In genomic region chr10:44987615-44988014, GRCm38 (mm10) we compare ENCODE assay signal across 23 mouse cellular contexts.
DNase-seq lines count a peak whose midpoint lies in the region; ATAC-seq and TF ChIP-seq lines count a peak whose summit lies in the region.
"Had no signal": no experiment of that assay in that cellular context is flagged by ENCODE, and none has a peak within 500 bp of the region (broad histone marks: within the 10 kb centered on the region; RNA-seq: fewer than 3 reads in every experiment).

No protein-coding gene starts in this region.

- no peaks in the 10 kb centered on the region for H3K27me3 ChIP-seq in lung, embryonic 14.5 days (ENCODE audit: insufficient read depth, low read length)
- no peaks in the 10 kb centered on the region for H3K27me3 ChIP-seq in limb, embryonic 12.5 days
- no peaks in the 10 kb centered on the region for H3K27me3 ChIP-seq in intestine, embryonic 16.5 days (replicated peaks; ENCODE audit: control insufficient read depth, insufficient read depth, low read length)
- no peaks in the 10 kb centered on the region for H3K27me3 ChIP-seq in midbrain, embryonic 10.5 days (ENCODE audit: low read depth, poor library complexity, severe bottlenecking)
- H3K27me3 ChIP-seq: embryonic facial prominence, embryonic 12.5 days; forebrain, embryonic 12.5 days; hindbrain, embryonic 12.5 days; hindbrain, embryonic 15.5 days had no signal

- H3K4me1 ChIP-seq in lung, embryonic 14.5 days (ENCODE audit: insufficient read depth) = no peaks in the 10 kb centered on the region
- peaks cover 14% of the 10 kb centered on the region for H3K4me1 ChIP-seq in limb, embryonic 12.5 days (replicated peaks)
- H3K4me1 ChIP-seq in intestine, embryonic 16.5 days (ENCODE audit: control insufficient read depth, insufficient read depth, low read length) = no peaks in the 10 kb centered on the region
- H3K4me1 ChIP-seq in midbrain, embryonic 10.5 days = no peaks in the 10 kb centered on the region
- H3K4me1 ChIP-seq: forebrain, embryonic 12.5 days; forebrain, embryonic 15.5 days; hindbrain, embryonic 12.5 days; hindbrain, embryonic 15.5 days had no signal

- H3K36me3 ChIP-seq in lung, embryonic 14.5 days (ENCODE audit: insufficient read depth) = no peaks in the 10 kb centered on the region
- H3K36me3 ChIP-seq in limb, embryonic 12.5 days = no peaks in the 10 kb centered on the region
- no peaks in the 10 kb centered on the region for H3K36me3 ChIP-seq in intestine, embryonic 16.5 days (ENCODE audit: control insufficient read depth, insufficient read depth, low read length)
- no peaks in the 10 kb centered on the region for H3K36me3 ChIP-seq in midbrain, embryonic 10.5 days
- H3K36me3 ChIP-seq: embryonic facial prominence, embryonic 12.5 days; forebrain, embryonic 12.5 days; forebrain, embryonic 15.5 days; hindbrain, embryonic 12.5 days; hindbrain, embryonic 15.5 days had no signal

- no peak overlapping the region for H3K4me3 ChIP-seq in lung, embryonic 14.5 days (ENCODE audit: low read depth, low read length)
- no peak overlapping the region for H3K4me3 ChIP-seq in limb, embryonic 12.5 days (replicated peaks)
- H3K4me3 ChIP-seq in intestine, embryonic 16.5 days (ENCODE audit: low read length) = no peak overlapping the region
- no peak overlapping the region for H3K4me3 ChIP-seq in midbrain, embryonic 10.5 days
- H3K4me3 ChIP-seq: embryonic facial prominence, embryonic 12.5 days; erythroblast, embryonic 14.5 days; forebrain, embryonic 12.5 days; forebrain, embryonic 15.5 days; hindbrain, embryonic 12.5 days; hindbrain, embryonic 15.5 days had no signal

- no peak for ATAC-seq in lung, embryonic 14.5 days (ENCODE audit: insufficient read depth)
- peak; percentile 26; the same call in 1 of the 2 replicates for ATAC-seq in limb, embryonic 12.5 days (ENCODE audit: insufficient number of reproducible peaks, insufficient read depth, low FRiP score, low TSS enrichment, low read depth)
- ATAC-seq in intestine, embryonic 16.5 days = no peak
- ATAC-seq: forebrain, embryonic 15.5 days had no signal

- no peaks in the 10 kb centered on the region for H3K9me3 ChIP-seq in lung, embryonic 14.5 days (ENCODE audit: low read depth, low read length)
- H3K9me3 ChIP-seq in limb, embryonic 12.5 days = no peaks in the 10 kb centered on the region
- H3K9me3 ChIP-seq in intestine, embryonic 16.5 days (ENCODE audit: control insufficient read depth, low read length) = no peaks in the 10 kb centered on the region
- H3K9me3 ChIP-seq in midbrain, embryonic 10.5 days (replicated peaks) = no peaks in the 10 kb centered on the region
- H3K9me3 ChIP-seq: embryonic facial prominence, embryonic 12.5 days; forebrain, embryonic 12.5 days; forebrain, embryonic 15.5 days; hindbrain, embryonic 12.5 days; hindbrain, embryonic 15.5 days had no signal

- 59% methylated on average over 4 of the region's 4 CpGs for WGBS in lung, embryonic 14.5 days
- 21% methylated on average over 4 of the region's 4 CpGs for WGBS in limb, embryonic 12.5 days
- 50% methylated on average over 4 of the region's 4 CpGs for WGBS in intestine, embryonic 16.5 days
- 79% methylated on average over 4 of the region's 4 CpGs for WGBS in midbrain, embryonic 10.5 days

- H3K27ac ChIP-seq in lung, embryonic 14.5 days (ENCODE audit: low read depth) = no peak overlapping the region
- peak overlapping the region; percentile 54; the same call in 1 of the 2 replicates for H3K27ac ChIP-seq in limb, embryonic 12.5 days
- no peak overlapping the region for H3K27ac ChIP-seq in intestine, embryonic 16.5 days (ENCODE audit: low read length)
- H3K27ac ChIP-seq in midbrain, embryonic 10.5 days (replicated peaks) = no peak overlapping the region
- H3K27ac ChIP-seq: embryonic facial prominence, embryonic 12.5 days; forebrain, embryonic 12.5 days; forebrain, embryonic 15.5 days; hindbrain, embryonic 12.5 days; hindbrain, embryonic 15.5 days had no signal

- peak; percentile 53 for DNase-seq in lung, embryonic 14.5 days
- no peak for DNase-seq in lung, postnatal 10 days
- peak; percentile 56 for DNase-seq in forelimb bud, embryonic 11.5 days (ENCODE audit: low read depth, low spot score)
- DNase-seq in midbrain, embryonic 10.5 days (ENCODE audit: low spot score) = no peak
- no peak for DNase-seq in MN1 (ENCODE audit: low spot score)
- DNase-seq: adrenal gland, adult 2 months; adrenal gland, postnatal 14 days; cerebellum, adult 11 months; cerebellum, adult 2 months; cerebellum, adult 9-11 months; cerebellum, postnatal 25 days; gastrocnemius, postnatal 10 days; gastrocnemius, postnatal 36 days; heart, adult 11 months had no signal

- no peak for TF ChIP-seq CTCF in lung, embryonic 14.5 days (IDR thresholded peaks at IDR 0.05; ENCODE audit: low read depth)

- H3K9ac ChIP-seq in lung, embryonic 14.5 days = no peak overlapping the region
- no peak overlapping the region for H3K9ac ChIP-seq in limb, embryonic 12.5 days (replicated peaks)
- H3K9ac ChIP-seq in intestine, embryonic 16.5 days (ENCODE audit: low read depth, low read length) = no peak overlapping the region
- H3K9ac ChIP-seq: embryonic facial prominence, embryonic 12.5 days; forebrain, embryonic 12.5 days; forebrain, embryonic 15.5 days; hindbrain, embryonic 12.5 days; hindbrain, embryonic 15.5 days had no signal

- no peak overlapping the region for H3K4me2 ChIP-seq in lung, embryonic 14.5 days
- no peak overlapping the region for H3K4me2 ChIP-seq in limb, embryonic 12.5 days
- H3K4me2 ChIP-seq in intestine, embryonic 16.5 days (ENCODE audit: low read depth, low read length) = no peak overlapping the region
- H3K4me2 ChIP-seq: embryonic facial prominence, embryonic 12.5 days; forebrain, embryonic 12.5 days; forebrain, embryonic 15.5 days; heart, embryonic 11.5 days; hindbrain, embryonic 12.5 days; hindbrain, embryonic 15.5 days had no signal

Comparison
In these comparisons a context has a peak if more than half of its experiments do, and no peak if none do; other contexts are left out.
1. DNase-seq: peak in lung, embryonic 14.5 days (single experiment) and forelimb bud, embryonic 11.5 days (single experiment); none in lung, postnatal 10 days (single experiment), midbrain, embryonic 10.5 days (single experiment) and MN1 (single experiment).